Mouse (Mus musculus) liver, embryonic 11.5 days (tissue): ENCODE results near the gene Pou3f3. TPM values are rescaled to one million over a fixed set of nuclear protein-coding genes. Genes with fewer than 3 reads are reported as not detected.

Source experiments
- ATAC-seq: fragments of 200-750 bp; cut with Nextera tagmentation; replicated peaks from 2 replicates; pipeline ENCODE4 v1.8.0; 2017; ENCODE audit warnings: moderate number of reproducible peaks, mild to moderate bottlenecking, moderate TSS enrichment, moderate library complexity; ENCODE audit not compliant: low FRiP score
- DNase-seq: peaks from one replicate; pipeline ENCODE4 v3.0.0-alpha.2; 2017; ENCODE audit warnings: low spot score
- H3K27ac ChIP-seq: fragments of 300-500 bp; sonication (generic); 2 replicates; pipeline ENCODE4 v1.5.1; 2014; ENCODE audit warnings: mild to moderate bottlenecking, low read depth, low read length, control low read depth
- H3K27me3 ChIP-seq: fragments of 300-500 bp; sonication (generic); replicated peaks from 2 replicates; pipeline ENCODE4 v1.6.1; 2014; ENCODE audit warnings: low read length, mixed read lengths; ENCODE audit not compliant: control insufficient read depth, insufficient read depth
- H3K36me3 ChIP-seq: fragments of 300-500 bp; sonication (generic); 2 replicates; pipeline ENCODE4 v1.6.1; 2014; ENCODE audit warnings: mild to moderate bottlenecking, low read length, moderate library complexity, mixed read lengths; ENCODE audit not compliant: control insufficient read depth, insufficient read depth
- H3K4me1 ChIP-seq: fragments of 300-500 bp; sonication (generic); replicated peaks from 2 replicates; pipeline ENCODE4 v1.6.1; 2014; ENCODE audit warnings: low read length, mixed read lengths; ENCODE audit not compliant: control insufficient read depth, insufficient read depth
- H3K4me2 ChIP-seq: fragments of 300-500 bp; sonication (generic); 2 replicates; pipeline ENCODE4 v1.6.1; 2014; ENCODE audit warnings: mild to moderate bottlenecking, control low read depth, moderate library complexity
- H3K4me3 ChIP-seq: fragments of 300-500 bp; sonication (generic); 2 replicates; pipeline ENCODE4 v1.5.1; 2014; ENCODE audit warnings: low read depth, low read length, control low read depth
- H3K9ac ChIP-seq: fragments of 300-500 bp; sonication (generic); 2 replicates; pipeline ENCODE4 v1.6.1; 2014; ENCODE audit warnings: low read depth, low read length, control low read depth
- H3K9me3 ChIP-seq: fragments of 300-500 bp; sonication (generic); 2 replicates; pipeline ENCODE4 v1.6.1; 2016; ENCODE audit warnings: low read length, inconsistent platforms, mixed read lengths; ENCODE audit not compliant: control insufficient read depth
- WGBS: fragments of 180-500 bp; shearing (Covaris S2); extraction: QIAGEN DNeasy Blood & Tissue Kit; methylation state at CpG from one replicate; pipeline ENCODE4 v1.1.7; 2014; 5-methylcytosine and 5-hydroxymethylcytosine counted together
- polyA plus RNA-seq: library from polyadenylated mRNA; unstranded; fragments of >200 nt; fragmentation: Nextera tagmentation; extraction: Ambion mirVana; gene quantifications from 2 replicates; pipeline ENCODE4 v1.2.1, GENCODE M21; 2014

Pou3f3 gene
- polyA plus RNA-seq, 1 experiment from 2014 or later = 0.11 TPM

GRCm38 (mm10) chr1:42698584-42699333, 3.2 kb downstream of the Pou3f3 start:
- Histone ChIP-seq H3K36me3 (no peaks in the 10 kb centered on the region), H3K9ac (no peak overlapping the region), H3K4me3 (peak overlapping the region; percentile 26), H3K4me1 (peaks cover 2% of the 10 kb centered on the region), H3K27me3 (peaks cover 94% of the 10 kb centered on the region), H3K9me3 (no peaks in the 10 kb centered on the region), H3K27ac (no peak overlapping the region), H3K4me2 (peak overlapping the region; percentile 28; the same call in 1 of the 2 replicates)
- DNase-seq (no peak), ATAC-seq (no peak)
- WGBS = 1% methylated on average over 56 of the region's 57 CpGs

GRCm38 (mm10) chr1:42699471-42699871, 3.9 kb downstream of the Pou3f3 start:
- WGBS = 3% methylated on average over 19 of the region's 19 CpGs
- ATAC-seq (no peak), DNase-seq (no peak)
- no peak overlapping the region for H3K27ac ChIP-seq
- H3K4me1 ChIP-seq = peaks cover 2% of the 10 kb centered on the region
- H3K4me3 ChIP-seq = no peak overlapping the region
- H3K4me2 ChIP-seq = no peak overlapping the region
- no peaks in the 10 kb centered on the region for H3K36me3 ChIP-seq
- peaks cover 94% of the 10 kb centered on the region for H3K27me3 ChIP-seq
- H3K9me3 ChIP-seq = no peaks in the 10 kb centered on the region
- H3K9ac ChIP-seq = no peak overlapping the region

GRCm38 (mm10) chr1:42700171-42700570, 4.6 kb downstream of the Pou3f3 start:
- Histone ChIP-seq H3K27ac (no peak overlapping the region), H3K9me3 (no peaks in the 10 kb centered on the region), H3K4me3 (no peak overlapping the region), H3K9ac (no peak overlapping the region), H3K4me1 (peaks cover 2% of the 10 kb centered on the region), H3K27me3 (peaks cover 94% of the 10 kb centered on the region), H3K4me2 (no peak overlapping the region), H3K36me3 (no peaks in the 10 kb centered on the region)
- ATAC-seq = no peak
- no peak for DNase-seq
- 9% methylated on average over 3 of the region's 3 CpGs for WGBS

- no peak overlapping the region for H3K27ac ChIP-seq
- peaks cover 94% of the 10 kb centered on the region for H3K27me3 ChIP-seq
- DNase-seq = no peak
- H3K36me3 ChIP-seq = no peaks in the 10 kb centered on the region
- peaks cover 2% of the 10 kb centered on the region for H3K4me1 ChIP-seq
- H3K4me2 ChIP-seq = no peak overlapping the region
- H3K4me3 ChIP-seq = no peak overlapping the region
- H3K9ac ChIP-seq = no peak overlapping the region
- 19% methylated on average over 1 of the region's 1 CpGs for WGBS
- H3K9me3 ChIP-seq = no peaks in the 10 kb centered on the region
- ATAC-seq = no peak
Measured at GRCm38 (mm10) chr1:42700815-42701214, 5.2 kb downstream of the Pou3f3 start.

- H3K27me3 ChIP-seq = peaks cover 94% of the 10 kb centered on the region
- H3K9ac ChIP-seq = no peak overlapping the region
- H3K9me3 ChIP-seq = no peaks in the 10 kb centered on the region
- WGBS = 16% methylated on average over 5 of the region's 5 CpGs
- DNase-seq = no peak
- no peaks in the 10 kb centered on the region for H3K36me3 ChIP-seq
- no peak overlapping the region for H3K4me3 ChIP-seq
- H3K27ac ChIP-seq = no peak overlapping the region
- ATAC-seq = no peak
- H3K4me1 ChIP-seq = peaks cover 2% of the 10 kb centered on the region; the same call in 1 of the 2 replicates
- H3K4me2 ChIP-seq = no peak overlapping the region
Measured at GRCm38 (mm10) chr1:42701833-42702611, 6.5 kb downstream of the Pou3f3 start.

- H3K9me3 ChIP-seq = no peaks in the 10 kb centered on the region
- H3K27ac ChIP-seq = no peak overlapping the region
- H3K9ac ChIP-seq = no peak overlapping the region
- no peak overlapping the region for H3K4me2 ChIP-seq
- WGBS = 4% methylated on average over 9 of the region's 9 CpGs
- no peak overlapping the region for H3K4me3 ChIP-seq
- no peaks in the 10 kb centered on the region; the same call in 1 of the 2 replicates for H3K4me1 ChIP-seq
- DNase-seq (no peak), ATAC-seq (no peak)
- H3K27me3 ChIP-seq = peaks cover 94% of the 10 kb centered on the region
- no peaks in the 10 kb centered on the region for H3K36me3 ChIP-seq
Measured at GRCm38 (mm10) chr1:42702984-42703383, 7.4 kb downstream of the Pou3f3 start.

GRCm38 (mm10) chr1:42703424-42703823, 7.9 kb downstream of the Pou3f3 start:
- Histone ChIP-seq H3K4me2 (no peak overlapping the region), H3K36me3 (no peaks in the 10 kb centered on the region), H3K27me3 (peaks cover 94% of the 10 kb centered on the region), H3K4me1 (no peaks in the 10 kb centered on the region; the same call in 1 of the 2 replicates), H3K27ac (no peak overlapping the region), H3K4me3 (no peak overlapping the region), H3K9me3 (no peaks in the 10 kb centered on the region), H3K9ac (no peak overlapping the region)
- ATAC-seq (no peak), DNase-seq (no peak)
- WGBS = 7% methylated on average over 7 of the region's 7 CpGs

GRCm38 (mm10) chr1:42703851-42704613, 8.5 kb downstream of the Pou3f3 start:
- Histone ChIP-seq H3K27me3 (peaks cover 94% of the 10 kb centered on the region), H3K4me2 (no peak overlapping the region), H3K36me3 (no peaks in the 10 kb centered on the region), H3K9me3 (no peaks in the 10 kb centered on the region), H3K9ac (no peak overlapping the region), H3K27ac (no peak overlapping the region), H3K4me3 (no peak overlapping the region), H3K4me1 (no peaks in the 10 kb centered on the region)
- DNase-seq (no peak), ATAC-seq (no peak)
- WGBS = 3% methylated on average over 26 of the region's 26 CpGs
